In the genomic region with DNA sequence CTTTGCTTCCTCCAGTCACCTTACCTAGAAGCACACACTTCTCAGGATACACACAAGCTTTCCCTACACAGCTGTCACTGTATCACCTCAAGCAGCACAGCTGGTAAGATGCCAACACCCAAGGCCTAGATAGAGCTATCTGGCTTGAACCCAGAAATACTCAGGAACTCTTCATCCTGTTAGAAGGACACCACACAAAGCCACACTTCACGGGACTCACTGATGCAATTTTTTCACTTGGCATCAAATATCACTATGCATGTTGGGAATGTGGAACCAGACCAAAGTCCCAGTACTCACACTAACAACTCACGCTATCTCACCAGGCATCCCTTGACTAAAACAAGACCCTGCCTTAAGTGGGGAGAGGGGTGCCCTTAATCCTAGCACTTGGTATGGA, we compare ENCODE assay signal across 9 mouse cellular contexts. TPM values are rescaled to one million over a fixed set of nuclear protein-coding genes. Genes with fewer than 3 reads are reported as not detected.
DNase-seq lines count a peak whose midpoint lies in the region; ATAC-seq and TF ChIP-seq lines count a peak whose summit lies in the region.
"Had no signal": no experiment of that assay in that cellular context is flagged by ENCODE, and none has a peak within 500 bp of the region (broad histone marks: within the 10 kb centered on the region; RNA-seq: fewer than 3 reads in every experiment).

No protein-coding gene starts in this region.

- TF ChIP-seq POLR2A in liver, adult 2 months (IDR thresholded peaks at IDR 0.05; ENCODE audit: extremely low read depth, insufficient read depth, low read length) = no peak

- no peak overlapping the region for H3K27ac ChIP-seq in liver, adult 2 months (replicated peaks; ENCODE audit: insufficient read depth, low read depth, low read length)
- H3K27ac ChIP-seq in intestine, embryonic 14.5 days (ENCODE audit: low read depth) = no peak overlapping the region
- H3K27ac ChIP-seq in neural tube, embryonic 13.5 days (replicated peaks) = no peak overlapping the region

- H3K79me2 ChIP-seq in liver, adult 2 months (ENCODE audit: control insufficient read depth, insufficient read depth, low read length) = peaks cover 20% of the 10 kb centered on the region; the same call in 1 of the 2 replicates

- H3K9ac ChIP-seq in liver, adult 2 months (ENCODE audit: low read depth, low read length) = no peak overlapping the region
- H3K9ac ChIP-seq in intestine, embryonic 14.5 days (ENCODE audit: low read length) = 0 out of 2 replicates have a peak overlapping the region, but pooled peaks have one; percentile 3
- H3K9ac ChIP-seq in neural tube, embryonic 13.5 days = no peak overlapping the region; the same call in 1 of the 2 replicates

- H3K27me3 ChIP-seq in liver, adult 2 months (ENCODE audit: control insufficient read depth, insufficient read depth, low read length) = no peaks in the 10 kb centered on the region
- no peaks in the 10 kb centered on the region for H3K27me3 ChIP-seq in intestine, embryonic 14.5 days (replicated peaks; ENCODE audit: control insufficient read depth, insufficient read depth, low read length)
- no peaks in the 10 kb centered on the region for H3K27me3 ChIP-seq in neural tube, embryonic 13.5 days

- intact Hi-C loops in left cerebral cortex, postnatal 10 days (cut with DNase I) = loop anchor here (5.0 kb wide), 1 partner anchor 202 kb away; no protein-coding TSS in a partner anchor

- H3K4me1 ChIP-seq in liver, adult 2 months (ENCODE audit: control insufficient read depth, insufficient read depth, low read length) = peaks cover 36% of the 10 kb centered on the region
- H3K4me1 ChIP-seq in intestine, embryonic 14.5 days (replicated peaks; ENCODE audit: control insufficient read depth, insufficient read depth, low read length) = peaks cover 26% of the 10 kb centered on the region
- peaks cover 48% of the 10 kb centered on the region for H3K4me1 ChIP-seq in neural tube, embryonic 13.5 days (replicated peaks)

- peaks cover 9% of the 10 kb centered on the region for H3K36me3 ChIP-seq in liver, adult 2 months (ENCODE audit: control insufficient read depth, insufficient read depth, low read length)
- peaks cover 34% of the 10 kb centered on the region for H3K36me3 ChIP-seq in intestine, embryonic 14.5 days (ENCODE audit: control insufficient read depth, insufficient read depth, low read length)
- H3K36me3 ChIP-seq in neural tube, embryonic 13.5 days = peaks cover 44% of the 10 kb centered on the region

- TF ChIP-seq CTCF in liver, adult 2 months (IDR thresholded peaks at IDR 0.05; ENCODE audit: low read depth, low read length) = no peak

- peak; percentile 59 for DNase-seq in cerebellum, adult 9-10 months
- DNase-seq in cerebellum, adult 8-10 months = no peak
- DNase-seq in liver, adult 2 months (ENCODE audit: extremely low read depth, low read depth, low spot score) = peak; percentile 77
- no peak for DNase-seq in liver
- no peak for DNase-seq in intestine, embryonic 14.5 days (ENCODE audit: low spot score)
- no peak for DNase-seq in T-cell, adult 2 months (ENCODE audit: low spot score)
- DNase-seq in left cerebral cortex, postnatal 10 days (ENCODE audit: extremely low spot score in 1 of 2, low spot score in 2 of 2) = no peak
- DNase-seq: gastrocnemius, postnatal 10 days had no signal

- H3K4me2 ChIP-seq in intestine, embryonic 14.5 days (ENCODE audit: low read length) = peak overlapping the region; percentile 73; the same call in 1 of the 2 replicates
- peak overlapping the region; percentile 99 for H3K4me2 ChIP-seq in neural tube, embryonic 13.5 days

- no peak for ATAC-seq in intestine, embryonic 14.5 days (replicated peaks; ENCODE audit: low FRiP score, low TSS enrichment, low read depth)
- ATAC-seq in neural tube, embryonic 13.5 days (ENCODE audit: low read depth) = no peak

- H3K9me3 ChIP-seq in intestine, embryonic 14.5 days (ENCODE audit: control insufficient read depth, low read length) = no peaks in the 10 kb centered on the region
- no peaks in the 10 kb centered on the region for H3K9me3 ChIP-seq in neural tube, embryonic 13.5 days

- H3K4me3 ChIP-seq in liver, adult 2 months (ENCODE audit: insufficient read depth, low read depth, low read length) = peak overlapping the region; percentile 13; the same call in 1 of the 2 replicates
- H3K4me3 ChIP-seq in intestine, embryonic 14.5 days (ENCODE audit: low read depth, low read length) = no peak overlapping the region
- H3K4me3 ChIP-seq in neural tube, embryonic 13.5 days = no peak overlapping the region; the same call in 1 of the 2 replicates

- 2% methylated on average over 2 of the region's 2 CpGs for WGBS in liver, adult 2 months
- WGBS in intestine, embryonic 14.5 days = 84% methylated on average over 2 of the region's 2 CpGs
- WGBS in neural tube, embryonic 13.5 days = 88% methylated on average over 2 of the region's 2 CpGs

RNA-seq across cellular contexts. Expression of a gene that starts 3.7 kb away (rescaled TPM):
- 165 and 194 TPM in 2 replicates for total RNA-seq in liver, adult 2 months (2014; rRNA removed)
- polyA plus RNA-seq in liver, adult 2 months (2012; rRNA removed) = 215 and 326 TPM in 2 replicates
- polyA plus RNA-seq in intestine, embryonic 14.5 days (2014; fragmentation: Nextera tagmentation; extraction: Ambion mirVana) = 276 and 284 TPM in 2 replicates
- 336 and 392 TPM in 2 replicates for polyA plus RNA-seq in neural tube, embryonic 13.5 days (2015; fragmentation: Nextera tagmentation; extraction: Ambion mirVana)
- total RNA-seq in left cerebral cortex, postnatal 10 days (2021) = 100 to 1,000 TPM; 401 to 406 TPM

RNA-seq across cellular contexts. Expression of a gene that starts 7.9 kb away (rescaled TPM):
- total RNA-seq in liver, adult 2 months (2014; rRNA removed) = 0.09 TPM in 1 of 2 replicates, not detected in the other
- polyA plus RNA-seq in liver, adult 2 months (2012; rRNA removed) = 0.06 TPM in 1 of 2 replicates, not detected in the other
- not detected in 2 replicates for polyA plus RNA-seq in intestine, embryonic 14.5 days (2014; fragmentation: Nextera tagmentation; extraction: Ambion mirVana)
- polyA plus RNA-seq in neural tube, embryonic 13.5 days (2015; fragmentation: Nextera tagmentation; extraction: Ambion mirVana) = not detected in 2 replicates
- total RNA-seq in left cerebral cortex, postnatal 10 days (2021) = under 1 TPM in 1 of 2 experiments, not detected in 1; 0.17 TPM
- total RNA-seq: gastrocnemius, postnatal 10 days had no signal

RNA-seq across cellular contexts. Expression of a gene that starts 8.5 kb away (rescaled TPM):
- 9.9 and 12.0 TPM in 2 replicates for total RNA-seq in liver, adult 2 months (2014; rRNA removed)
- 3.9 and 4.3 TPM in 2 replicates for polyA plus RNA-seq in liver, adult 2 months (2012; rRNA removed)
- polyA plus RNA-seq in intestine, embryonic 14.5 days (2014; fragmentation: Nextera tagmentation; extraction: Ambion mirVana) = 7.2 and 8.8 TPM in 2 replicates
- 10.0 and 12.5 TPM in 2 replicates for polyA plus RNA-seq in neural tube, embryonic 13.5 days (2015; fragmentation: Nextera tagmentation; extraction: Ambion mirVana)
- 10 to 100 TPM; 14.6 TPM for total RNA-seq in left cerebral cortex, postnatal 10 days (2021)

RNA-seq across cellular contexts. Expression of a gene that starts 21.9 kb away (rescaled TPM):
- 8.7 and 12.3 TPM in 2 replicates for total RNA-seq in liver, adult 2 months (2014; rRNA removed)
- 1.5 and 1.7 TPM in 2 replicates for polyA plus RNA-seq in liver, adult 2 months (2012; rRNA removed)
- polyA plus RNA-seq in intestine, embryonic 14.5 days (2014; fragmentation: Nextera tagmentation; extraction: Ambion mirVana) = 22.7 and 26.8 TPM in 2 replicates
- polyA plus RNA-seq in neural tube, embryonic 13.5 days (2015; fragmentation: Nextera tagmentation; extraction: Ambion mirVana) = 20.5 and 23.5 TPM in 2 replicates
- 10 to 100 TPM; 14.2 to 16.0 TPM for total RNA-seq in left cerebral cortex, postnatal 10 days (2021)

RNA-seq across cellular contexts. Expression of a gene that starts 29.5 kb away (rescaled TPM):
- not detected in 2 replicates for total RNA-seq in liver, adult 2 months (2014; rRNA removed)
- polyA plus RNA-seq in liver, adult 2 months (2012; rRNA removed) = not detected in 2 replicates
- 0.36 and 3.3 TPM in 2 replicates for polyA plus RNA-seq in intestine, embryonic 14.5 days (2014; fragmentation: Nextera tagmentation; extraction: Ambion mirVana)
- polyA plus RNA-seq in neural tube, embryonic 13.5 days (2015; fragmentation: Nextera tagmentation; extraction: Ambion mirVana) = not detected in 2 replicates
- total RNA-seq in left cerebral cortex, postnatal 10 days (2021) = not detected
- total RNA-seq: gastrocnemius, postnatal 10 days had no signal

Comparison
In these comparisons a context has a peak if more than half of its experiments do, and no peak if none do; other contexts are left out.
1. DNase-seq: peak in cerebellum, adult 9-10 months (single experiment) and liver, adult 2 months (single experiment); none in cerebellum, adult 8-10 months (single experiment), liver (single experiment), intestine, embryonic 14.5 days (single experiment), T-cell, adult 2 months (single experiment) and left cerebral cortex, postnatal 10 days (0 of 2).